Mouse (Mus musculus): ENCODE measurements around the gene Il12rb1. TPM values are rescaled to one million over a fixed set of nuclear protein-coding genes. Genes with fewer than 3 reads are reported as not detected.
A peak's percentile ranks its signal among the peaks of the same experiment; 100 is the strongest.

The Il12rb1 gene
- polyA plus RNA-seq, 1 experiment from 2014 or later: 0.08 TPM

GRCm38 (mm10) chr8:70786291-70787050 lies 21.8 kb upstream of the Il12rb1 start:
- H3K9me3 ChIP-seq (ENCODE audit: control insufficient read depth, low read length): no peaks in the 10 kb centered on the region
- H3K4me1 ChIP-seq (replicated peaks; ENCODE audit: control insufficient read depth, insufficient read depth, low read length): peaks cover 8% of the 10 kb centered on the region
- no peak overlapping the region for H3K9ac ChIP-seq (replicated peaks; ENCODE audit: low read depth, low read length)
- WGBS: 88% methylated on average over 25 of the region's 25 CpGs
- no peak overlapping the region for H3K27ac ChIP-seq (ENCODE audit: low read length)
- no peaks in the 10 kb centered on the region for H3K27me3 ChIP-seq (replicated peaks; ENCODE audit: control insufficient read depth, insufficient read depth, low read length)
- H3K4me3 ChIP-seq (replicated peaks; ENCODE audit: low read length): no peak overlapping the region
- no peak for ATAC-seq
- H3K36me3 ChIP-seq (ENCODE audit: control insufficient read depth, insufficient read depth): peaks cover 17% of the 10 kb centered on the region
- H3K4me2 ChIP-seq (ENCODE audit: low read length): no peak overlapping the region

GRCm38 (mm10) chr8:70787051-70787445 lies 21.2 kb upstream of the Il12rb1 start:
- no peak overlapping the region for H3K27ac ChIP-seq (ENCODE audit: low read length)
- no peak for ATAC-seq
- WGBS: 88% methylated on average over 3 of the region's 3 CpGs
- H3K4me2 ChIP-seq (ENCODE audit: low read length): no peak overlapping the region
- no peaks in the 10 kb centered on the region for H3K27me3 ChIP-seq (replicated peaks; ENCODE audit: control insufficient read depth, insufficient read depth, low read length)
- peaks cover 16% of the 10 kb centered on the region for H3K36me3 ChIP-seq (ENCODE audit: control insufficient read depth, insufficient read depth)
- no peak overlapping the region for H3K4me3 ChIP-seq (replicated peaks; ENCODE audit: low read length)
- no peaks in the 10 kb centered on the region for H3K9me3 ChIP-seq (ENCODE audit: control insufficient read depth, low read length)
- H3K9ac ChIP-seq (replicated peaks; ENCODE audit: low read depth, low read length): no peak overlapping the region
- peaks cover 14% of the 10 kb centered on the region for H3K4me1 ChIP-seq (replicated peaks; ENCODE audit: control insufficient read depth, insufficient read depth, low read length)

DNA sequence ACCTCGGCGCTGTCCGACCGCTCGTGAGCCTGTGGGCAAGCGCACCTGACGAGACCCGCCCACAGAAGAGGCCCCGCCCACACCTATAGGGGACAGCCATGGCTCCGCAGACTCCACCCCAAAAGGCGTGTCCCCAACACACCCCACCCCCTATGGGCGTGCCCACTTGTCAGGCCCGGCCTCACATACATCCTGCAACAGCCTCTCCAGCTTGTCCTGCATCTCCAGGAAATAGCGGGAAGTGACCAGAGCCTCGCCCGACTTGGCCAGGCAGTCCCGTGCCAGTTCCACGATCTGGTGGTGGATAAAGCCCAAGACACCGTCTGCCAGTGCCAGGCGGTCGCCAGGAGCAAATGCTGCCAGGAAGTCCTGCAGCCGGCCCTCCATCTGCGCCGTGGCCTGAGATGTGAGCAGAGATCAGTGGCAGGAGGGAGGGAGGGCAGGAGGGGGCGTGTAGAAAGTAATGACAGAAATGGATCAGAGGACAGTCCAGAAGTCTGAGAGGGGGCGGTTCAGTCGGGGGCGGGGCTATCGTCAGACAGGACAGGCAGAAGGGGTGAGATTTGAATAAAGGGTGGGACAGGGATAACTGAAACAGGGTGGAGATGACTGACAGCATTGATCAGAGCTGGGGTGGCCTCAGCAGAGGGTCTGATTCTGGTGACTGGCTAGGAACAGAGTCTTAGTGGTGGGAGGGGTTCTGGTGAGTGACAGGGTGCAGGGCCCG lies 20.1 kb upstream of the Il12rb1 start:
- Histone ChIP-seq H3K4me3 (replicated peaks; ENCODE audit: low read length) (no peak overlapping the region), H3K9ac (replicated peaks; ENCODE audit: low read depth, low read length) (no peak overlapping the region)

GRCm38 (mm10) chr8:70789046-70789445 lies 19.2 kb upstream of the Il12rb1 start:
- peaks cover 11% of the 10 kb centered on the region for H3K36me3 ChIP-seq (ENCODE audit: control insufficient read depth, insufficient read depth)
- no peak overlapping the region for H3K4me3 ChIP-seq (replicated peaks; ENCODE audit: low read length)
- 85% methylated on average over 10 of the region's 10 CpGs for WGBS
- no peak overlapping the region for H3K27ac ChIP-seq (ENCODE audit: low read length)
- no peak overlapping the region for H3K4me2 ChIP-seq (ENCODE audit: low read length)
- no peaks in the 10 kb centered on the region for H3K27me3 ChIP-seq (replicated peaks; ENCODE audit: control insufficient read depth, insufficient read depth, low read length)
- peaks cover 24% of the 10 kb centered on the region for H3K4me1 ChIP-seq (replicated peaks; ENCODE audit: control insufficient read depth, insufficient read depth, low read length)
- H3K9me3 ChIP-seq (ENCODE audit: control insufficient read depth, low read length): no peaks in the 10 kb centered on the region
- H3K9ac ChIP-seq (replicated peaks; ENCODE audit: low read depth, low read length): no peak overlapping the region
- ATAC-seq: no peak

More for the DNA sequence above, 20.1 kb upstream of the Il12rb1 start:
- Histone ChIP-seq H3K4me1 (replicated peaks; ENCODE audit: control insufficient read depth, insufficient read depth, low read length) (peaks cover 21% of the 10 kb centered on the region), H3K27me3 (replicated peaks; ENCODE audit: control insufficient read depth, insufficient read depth, low read length) (no peaks in the 10 kb centered on the region), H3K27ac (ENCODE audit: low read length) (no peak overlapping the region), H3K4me2 (ENCODE audit: low read length) (no peak overlapping the region), H3K36me3 (ENCODE audit: control insufficient read depth, insufficient read depth) (peaks cover 14% of the 10 kb centered on the region), H3K9me3 (ENCODE audit: control insufficient read depth, low read length) (no peaks in the 10 kb centered on the region)
- ATAC-seq: no peak
- 30% methylated on average over 30 of the region's 30 CpGs for WGBS

GRCm38 (mm10) chr8:70790846-70791245 lies 17.4 kb upstream of the Il12rb1 start:
- H3K36me3 ChIP-seq (ENCODE audit: control insufficient read depth, insufficient read depth): peaks cover 9% of the 10 kb centered on the region
- no peaks in the 10 kb centered on the region for H3K9me3 ChIP-seq (ENCODE audit: control insufficient read depth, low read length)
- no peak overlapping the region for H3K4me3 ChIP-seq (replicated peaks; ENCODE audit: low read length)
- H3K27me3 ChIP-seq (replicated peaks; ENCODE audit: control insufficient read depth, insufficient read depth, low read length): no peaks in the 10 kb centered on the region
- H3K4me2 ChIP-seq (ENCODE audit: low read length): peak overlapping the region; percentile 77
- 58% methylated on average over 8 of the region's 8 CpGs for WGBS
- no peak overlapping the region for H3K27ac ChIP-seq (ENCODE audit: low read length)
- peak overlapping the region; percentile 1; the same call in 1 of the 2 replicates for H3K9ac ChIP-seq (replicated peaks; ENCODE audit: low read depth, low read length)
- peaks cover 24% of the 10 kb centered on the region for H3K4me1 ChIP-seq (replicated peaks; ENCODE audit: control insufficient read depth, insufficient read depth, low read length)
- ATAC-seq: no peak

DNA sequence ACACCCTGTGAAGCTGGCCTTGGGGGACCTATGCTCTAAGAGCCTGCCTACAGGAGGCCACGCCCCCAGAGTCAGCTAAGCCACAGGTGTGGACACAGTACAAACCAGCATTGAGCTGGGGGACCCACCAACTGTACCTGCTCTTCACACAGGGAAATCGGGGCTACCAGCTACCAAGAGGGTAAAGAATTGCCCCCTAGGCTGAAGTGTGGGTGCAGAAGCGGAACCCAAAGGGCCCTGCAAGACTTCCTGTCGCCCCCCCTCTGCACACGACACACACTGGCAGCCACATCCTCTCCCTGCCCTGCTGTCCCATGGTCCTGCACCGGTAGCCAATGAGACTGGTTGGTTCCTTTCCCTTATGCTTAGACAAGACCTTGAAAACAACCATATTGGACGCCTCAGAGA lies 17.0 kb upstream of the Il12rb1 start:
- Histone ChIP-seq H3K36me3 (ENCODE audit: control insufficient read depth, insufficient read depth) (peaks cover 9% of the 10 kb centered on the region), H3K27ac (ENCODE audit: low read length) (no peak overlapping the region), H3K4me2 (ENCODE audit: low read length) (peak overlapping the region; percentile 77), H3K4me3 (replicated peaks; ENCODE audit: low read length) (peak overlapping the region; percentile 61), H3K4me1 (replicated peaks; ENCODE audit: control insufficient read depth, insufficient read depth, low read length) (peaks cover 24% of the 10 kb centered on the region), H3K27me3 (replicated peaks; ENCODE audit: control insufficient read depth, insufficient read depth, low read length) (no peaks in the 10 kb centered on the region), H3K9me3 (ENCODE audit: control insufficient read depth, low read length) (no peaks in the 10 kb centered on the region), H3K9ac (replicated peaks; ENCODE audit: low read depth, low read length) (peak overlapping the region; percentile 81; the same call in 1 of the 2 replicates)
- ATAC-seq: no peak
- WGBS: 83% methylated on average over 7 of the region's 7 CpGs

DNA sequence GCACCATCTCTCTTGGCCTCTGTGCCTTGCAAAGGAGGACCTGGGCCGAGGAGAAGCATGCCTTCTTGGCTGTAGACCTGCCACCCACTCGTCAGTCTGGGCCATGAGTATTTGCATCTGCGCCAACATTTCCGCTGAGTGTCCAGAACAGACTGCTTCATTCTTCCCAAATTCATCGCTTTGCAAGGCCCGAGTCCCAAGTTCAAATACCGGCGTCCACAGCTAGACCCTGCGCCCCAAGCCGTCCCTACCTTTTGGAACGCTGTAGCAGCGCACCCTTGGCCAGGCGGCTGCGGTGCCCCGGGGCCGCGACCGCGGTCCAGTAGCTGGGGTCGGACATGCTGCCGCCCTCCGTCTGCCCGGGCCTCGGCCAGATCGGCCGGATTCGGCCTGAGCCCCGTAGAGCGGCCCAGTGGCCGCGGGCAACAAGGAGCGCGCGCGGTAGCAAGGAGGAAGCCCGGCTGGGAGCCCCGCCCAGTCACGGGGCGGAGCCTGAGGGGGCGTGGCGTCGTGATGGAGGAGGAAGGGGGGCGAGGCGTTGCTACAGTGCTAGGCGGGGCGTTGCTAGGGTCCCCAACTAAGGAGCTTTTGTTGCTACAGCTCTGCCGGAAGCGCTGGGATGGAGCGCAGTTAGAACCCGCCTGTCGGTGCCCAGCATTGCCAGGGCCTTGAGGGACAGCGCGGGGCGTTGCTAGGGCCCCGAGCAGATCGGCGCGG lies 16.1 kb upstream of the Il12rb1 start:
- Histone ChIP-seq H3K27me3 (replicated peaks; ENCODE audit: control insufficient read depth, insufficient read depth, low read length) (no peaks in the 10 kb centered on the region), H3K36me3 (ENCODE audit: control insufficient read depth, insufficient read depth) (peaks cover 4% of the 10 kb centered on the region; the same call in 1 of the 2 replicates), H3K4me1 (replicated peaks; ENCODE audit: control insufficient read depth, insufficient read depth, low read length) (peaks cover 27% of the 10 kb centered on the region), H3K27ac (ENCODE audit: low read length) (peak overlapping the region; percentile 91), H3K4me3 (replicated peaks; ENCODE audit: low read length) (peak overlapping the region; percentile 61), H3K9me3 (ENCODE audit: control insufficient read depth, low read length) (no peaks in the 10 kb centered on the region), H3K9ac (replicated peaks; ENCODE audit: low read depth, low read length) (peak overlapping the region; percentile 81), H3K4me2 (ENCODE audit: low read length) (peak overlapping the region; percentile 77)
- peak; percentile 85 for ATAC-seq
- WGBS: 4% methylated on average over 57 of the region's 58 CpGs

GRCm38 (mm10) chr8:70792700-70793099 lies 15.5 kb upstream of the Il12rb1 start:
- ATAC-seq: no peak

DNA sequence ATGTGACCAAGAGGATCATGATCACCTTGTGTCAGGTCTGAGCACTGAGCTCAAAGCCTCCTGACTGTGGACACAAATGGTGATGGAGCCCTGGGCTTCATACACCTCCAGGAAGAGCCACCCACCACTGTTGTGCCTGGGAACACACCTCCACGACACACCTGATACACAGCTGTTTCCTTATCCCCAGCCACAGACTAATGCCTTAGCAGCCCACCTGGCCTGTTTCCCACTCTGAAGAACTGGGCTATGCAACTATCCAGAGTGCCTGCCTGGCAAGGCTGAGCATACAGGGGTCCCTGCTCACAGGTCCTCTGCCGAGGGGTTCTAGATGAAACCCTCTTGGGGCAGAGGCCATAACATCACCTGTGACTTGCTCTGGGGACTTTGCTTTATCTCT lies 14.0 kb upstream of the Il12rb1 start:
- no peaks in the 10 kb centered on the region for H3K9me3 ChIP-seq (ENCODE audit: control insufficient read depth, low read length)
- 88% methylated on average over 2 of the region's 2 CpGs for WGBS
- H3K27me3 ChIP-seq (replicated peaks; ENCODE audit: control insufficient read depth, insufficient read depth, low read length): peaks cover 7% of the 10 kb centered on the region
- peaks cover 38% of the 10 kb centered on the region for H3K4me1 ChIP-seq (replicated peaks; ENCODE audit: control insufficient read depth, insufficient read depth, low read length)
- H3K27ac ChIP-seq (ENCODE audit: low read length): no peak overlapping the region
- no peaks in the 10 kb centered on the region for H3K36me3 ChIP-seq (ENCODE audit: control insufficient read depth, insufficient read depth)
- no peak overlapping the region for H3K9ac ChIP-seq (replicated peaks; ENCODE audit: low read depth, low read length)
- H3K4me2 ChIP-seq (ENCODE audit: low read length): no peak overlapping the region
- H3K4me3 ChIP-seq (replicated peaks; ENCODE audit: low read length): no peak overlapping the region
- ATAC-seq: no peak

More at GRCm38 (mm10) chr8:70792700-70793099, 15.5 kb upstream of the Il12rb1 start:
- Histone ChIP-seq H3K4me3 (replicated peaks; ENCODE audit: low read length) (peak overlapping the region; percentile 61), H3K9me3 (ENCODE audit: control insufficient read depth, low read length) (no peaks in the 10 kb centered on the region), H3K4me1 (replicated peaks; ENCODE audit: control insufficient read depth, insufficient read depth, low read length) (peaks cover 29% of the 10 kb centered on the region), H3K36me3 (ENCODE audit: control insufficient read depth, insufficient read depth) (no peaks in the 10 kb centered on the region), H3K27ac (ENCODE audit: low read length) (peak overlapping the region; percentile 91), H3K27me3 (replicated peaks; ENCODE audit: control insufficient read depth, insufficient read depth, low read length) (no peaks in the 10 kb centered on the region), H3K4me2 (ENCODE audit: low read length) (peak overlapping the region; percentile 77), H3K9ac (replicated peaks; ENCODE audit: low read depth, low read length) (peak overlapping the region; percentile 81)
- WGBS: under 1% methylated on average over 20 of the region's 20 CpGs

Measured in forebrain, embryonic 16.5 days (tissue).